Mouse (Mus musculus) CD4-positive, CD25-positive, alpha-beta regulatory T cell, adult 9 weeks (primary cell): ENCODE data around the gene Eef1e1. TPM values are rescaled to one million over a fixed set of nuclear protein-coding genes. Genes with fewer than 3 reads are reported as not detected.

Source experiments
- polyA plus RNA-seq: library from polyadenylated mRNA; unstranded; fragments of 100-300 nt; shearing (Covaris generic); gene quantifications from one replicate; pipeline ENCODE4 v1.2.1, GENCODE M21; 2017

Gene Eef1e1
- polyA plus RNA-seq = 42.7 TPM

GRCm38 (mm10) chr13:38658528-38659280 is at the start of gene Eef1e1:
Eef1e1 (minus strand) TSS chr13:38659058.

DNA sequence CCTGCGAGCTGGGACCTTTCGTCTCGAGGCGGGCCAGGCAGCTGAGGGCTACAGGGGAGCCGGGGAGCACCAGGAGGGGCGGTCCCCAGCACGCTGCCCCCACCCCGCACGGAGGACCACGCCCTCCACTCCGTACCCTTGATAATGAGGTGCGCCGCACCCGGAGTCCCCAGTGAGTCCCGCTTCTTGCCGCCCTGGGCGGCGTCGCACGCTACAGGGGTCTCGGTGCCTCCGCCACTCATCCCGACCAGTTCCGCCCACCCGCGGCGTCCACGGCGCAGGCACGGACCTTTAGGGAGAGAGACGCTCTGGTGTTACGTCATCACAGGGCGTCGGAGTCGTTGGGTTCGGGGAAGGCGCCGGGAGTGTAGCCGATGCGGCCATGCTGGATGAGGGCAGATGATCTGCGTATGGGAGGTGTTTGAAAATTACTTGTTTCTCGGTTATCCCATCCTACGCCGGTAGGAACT is 24.0 kb downstream of the Eef1e1 start, which contains the start of gene Bloc1s5:
Bloc1s5 (minus strand) TSS at position 310 of the 470 bp plus-strand sequence.

Other genes with a start within 250 kb of the Eef1e1 start
- gene Txndc5, start 130.2 kb downstream of the Eef1e1 start, polyA plus RNA-seq = 15.4 TPM
- 11.0 TPM for gene Bloc1s5, start 23.9 kb downstream of the Eef1e1 start, polyA plus RNA-seq